Mouse (Mus musculus) T-helper 17 cell (primary cell): Measurements from ENCODE around the gene Shmt2.

Experiments
- in situ Hi-C, 2 experiments: fragments of 300-600 bp; cut with MboI, MseI; formaldehyde crosslinking; loops; 1 replicate in 1 of 2; 2 replicates in 1 of 2; pipeline ENCODE4 v1.15.1; 2025; ENCODE audit warnings: high pct_unique_total_duplicates in 2 of 2

Gene Shmt2

GRCm38 (mm10) chr10:127522088-127522581, at the start of gene Shmt2:
Gene Shmt2, minus strand, starts transcription at chr10:127522444.
- in situ Hi-C loops, result no loop called here

DNA sequence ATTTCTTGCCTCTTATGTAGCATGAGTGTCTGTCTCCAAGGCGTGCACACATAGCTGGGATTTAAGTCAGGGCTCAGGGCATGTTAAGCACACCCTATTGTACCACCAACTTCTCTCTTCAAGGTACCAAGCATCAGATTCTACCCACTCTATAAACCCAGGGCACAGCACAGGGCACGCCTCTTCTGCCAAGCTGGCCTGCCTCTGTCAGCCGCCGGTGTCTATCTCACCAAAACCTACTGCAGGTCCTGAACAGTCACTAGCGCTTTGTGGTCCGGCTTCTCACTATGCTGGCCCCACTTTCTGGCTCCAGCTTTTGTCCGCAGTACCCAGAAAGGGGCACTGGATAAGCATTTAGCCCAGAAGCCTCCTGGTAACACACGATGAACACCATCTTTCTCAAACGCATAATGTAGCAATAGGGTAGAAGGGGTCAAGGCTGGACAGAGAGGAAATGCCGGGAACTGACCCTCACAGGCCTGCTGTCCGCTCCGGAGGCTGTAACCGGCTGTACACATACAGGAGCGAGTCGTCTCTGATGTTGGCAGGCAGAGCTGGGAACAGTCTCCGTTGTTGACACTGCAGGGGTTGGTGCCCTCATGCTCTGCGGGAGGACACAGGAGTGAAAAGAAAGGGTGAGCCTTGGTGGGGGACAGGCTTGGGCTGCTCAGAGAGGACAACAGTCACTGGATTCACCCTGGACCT, 48.8 kb upstream of the Shmt2 start:
- in situ Hi-C loops, result loop anchor here in 1 of 2 experiments (10.0 kb wide), 1 partner anchor 64 kb away; no protein-coding TSS in a partner anchor

DNA sequence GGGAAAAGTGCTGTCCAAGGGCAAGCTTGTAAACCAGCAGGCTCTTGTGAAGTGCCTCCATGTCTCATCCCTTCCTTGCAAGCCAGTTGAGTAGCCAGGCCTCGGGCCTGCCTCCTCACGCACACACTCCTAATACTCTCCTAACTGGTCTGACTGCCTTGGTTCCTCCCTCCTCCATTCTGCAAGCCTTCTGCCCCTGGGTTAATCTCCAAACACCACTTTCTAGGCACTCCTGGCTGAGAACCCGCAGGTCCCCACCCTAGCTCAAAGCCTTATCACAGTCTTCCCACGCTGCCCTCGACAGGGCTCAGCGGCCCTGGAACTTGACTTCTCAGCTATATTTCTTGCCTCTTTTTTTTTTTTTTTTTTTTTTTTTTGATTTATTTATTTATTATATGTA, 48.1 kb upstream of the Shmt2 start:
- in situ Hi-C loops, result loop anchor here in 1 of 2 experiments (10.0 kb wide), 1 partner anchor 64 kb away; no protein-coding TSS in a partner anchor

- in situ Hi-C loops, result no loop called here
These were observed 47.2 kb upstream of the Shmt2 start for GRCm38 (mm10) chr10:127569450-127569849.

GRCm38 (mm10) chr10:127566553-127567326, 44.5 kb upstream of the Shmt2 start:
- in situ Hi-C loops, result no loop called here

GRCm38 (mm10) chr10:127564301-127564700, 42.1 kb upstream of the Shmt2 start:
- in situ Hi-C loops, result no loop called here

GRCm38 (mm10) chr10:127563840-127564239, 41.6 kb upstream of the Shmt2 start:
- in situ Hi-C loops, result no loop called here

GRCm38 (mm10) chr10:127561145-127561544, 38.9 kb upstream of the Shmt2 start:
- in situ Hi-C loops, result no loop called here

GRCm38 (mm10) chr10:127557397-127557796, 35.2 kb upstream of the Shmt2 start:
- in situ Hi-C loops, result no loop called here

- in situ Hi-C loops, result no loop called here
These were observed 33.5 kb upstream of the Shmt2 start for GRCm38 (mm10) chr10:127555703-127556102.

DNA sequence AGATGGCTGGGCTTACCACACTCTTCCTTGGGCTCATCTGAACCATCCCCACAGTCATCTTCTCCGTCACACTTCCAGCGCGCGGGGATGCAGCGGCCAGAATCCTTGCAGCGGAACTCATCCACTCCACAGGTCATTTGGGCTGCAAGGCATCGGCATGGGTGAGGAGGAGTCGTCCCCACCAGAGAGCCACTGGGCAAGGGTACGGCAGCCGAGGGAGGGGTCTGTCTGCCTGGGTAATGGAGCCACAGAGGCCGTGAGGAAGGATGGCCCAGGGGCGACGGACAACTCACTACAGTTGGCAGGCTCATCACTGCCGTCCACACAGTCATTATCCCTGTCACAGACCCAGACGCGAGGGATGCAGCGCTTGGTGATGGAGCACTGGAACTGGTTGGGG, 27.6 kb upstream of the Shmt2 start:
- in situ Hi-C loops, result no loop called here

DNA sequence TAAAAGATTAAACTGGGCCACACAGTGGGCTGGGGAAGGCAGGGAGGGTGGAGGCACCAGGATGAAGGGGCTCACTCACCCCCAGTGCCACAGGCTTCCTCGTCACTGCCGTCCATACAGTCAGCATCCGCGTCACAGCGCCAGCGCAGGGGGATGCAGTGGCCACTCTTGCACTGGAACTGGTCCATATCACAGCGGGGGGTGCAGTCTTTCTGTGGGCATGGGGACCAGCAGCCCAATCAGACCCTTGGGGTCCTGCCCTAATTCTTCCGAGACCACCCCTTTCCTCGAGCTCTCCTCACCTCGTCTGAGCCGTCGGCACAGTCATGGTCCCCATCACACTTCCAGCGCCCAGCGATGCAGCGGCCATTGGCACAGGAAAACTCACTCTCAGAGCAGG, 26.0 kb upstream of the Shmt2 start:
- in situ Hi-C loops, result no loop called here

GRCm38 (mm10) chr10:127546505-127546904, 24.3 kb upstream of the Shmt2 start:
- in situ Hi-C loops, result no loop called here

DNA sequence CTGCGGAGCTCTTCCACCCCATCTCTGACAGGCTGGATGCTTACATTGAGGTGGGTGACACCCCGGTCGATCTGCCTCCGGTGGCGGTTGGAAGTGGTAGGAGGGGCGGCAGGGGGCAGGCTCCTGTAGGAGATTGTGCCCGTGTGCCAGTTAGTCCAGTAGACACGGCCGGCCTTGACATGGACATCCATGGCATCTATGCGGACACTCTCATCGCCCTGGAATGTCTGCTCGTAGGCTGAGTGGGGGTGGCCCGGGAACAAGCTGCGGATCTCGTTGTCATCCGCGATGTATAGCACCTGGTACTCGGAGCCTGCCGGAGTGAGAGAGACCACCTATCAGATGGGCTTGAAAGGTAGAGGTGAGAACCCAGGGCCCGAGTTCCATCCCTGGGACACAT, 22.1 kb upstream of the Shmt2 start:
- in situ Hi-C loops, result loop anchor here (5.0 kb wide), 1 partner anchor 37 kb away; no protein-coding TSS in a partner anchor

DNA sequence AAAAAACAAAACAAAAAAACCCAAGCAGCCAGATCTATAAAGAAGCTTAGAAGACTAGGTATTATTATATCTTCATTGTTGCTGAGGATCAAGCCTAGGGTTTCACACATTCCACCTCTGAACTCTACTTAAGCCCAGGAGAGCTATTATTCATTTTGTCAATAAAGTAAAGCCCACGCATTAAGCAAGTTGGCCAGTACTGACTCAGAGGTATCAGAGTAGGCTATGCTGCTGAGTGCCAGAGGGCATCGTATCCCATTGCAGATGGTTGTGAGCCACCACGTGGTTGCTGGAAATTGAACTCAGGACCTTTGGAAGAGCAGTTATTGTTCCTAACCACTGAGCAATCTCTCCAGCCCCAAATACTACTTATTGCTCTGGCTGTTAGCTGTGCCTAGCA, 21.7 kb upstream of the Shmt2 start:
- in situ Hi-C loops, result loop anchor here (5.0 kb wide), 1 partner anchor 37 kb away; no protein-coding TSS in a partner anchor

DNA sequence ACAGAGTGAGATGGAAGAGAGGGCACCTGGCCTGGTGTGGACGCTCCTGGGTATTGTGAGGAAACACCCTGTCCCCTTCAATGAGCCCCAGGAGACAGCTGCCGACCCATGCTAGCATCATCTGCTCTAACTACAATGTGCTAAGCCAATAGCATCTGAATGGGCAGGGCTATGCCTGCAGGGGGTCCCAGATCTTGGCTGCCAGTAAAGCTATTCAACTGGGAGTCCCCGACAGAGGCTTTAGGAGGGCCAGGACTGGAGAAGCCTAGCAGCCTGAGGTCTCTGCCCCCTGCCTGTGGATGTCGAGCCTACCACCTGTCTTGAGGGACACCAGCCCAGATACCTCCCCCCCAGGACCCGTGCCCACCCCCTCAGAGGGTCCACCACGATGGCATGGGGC, 20.5 kb upstream of the Shmt2 start:
- in situ Hi-C loops, result loop anchor here (5.0 kb wide), 1 partner anchor 35 kb away; no protein-coding TSS in a partner anchor

DNA sequence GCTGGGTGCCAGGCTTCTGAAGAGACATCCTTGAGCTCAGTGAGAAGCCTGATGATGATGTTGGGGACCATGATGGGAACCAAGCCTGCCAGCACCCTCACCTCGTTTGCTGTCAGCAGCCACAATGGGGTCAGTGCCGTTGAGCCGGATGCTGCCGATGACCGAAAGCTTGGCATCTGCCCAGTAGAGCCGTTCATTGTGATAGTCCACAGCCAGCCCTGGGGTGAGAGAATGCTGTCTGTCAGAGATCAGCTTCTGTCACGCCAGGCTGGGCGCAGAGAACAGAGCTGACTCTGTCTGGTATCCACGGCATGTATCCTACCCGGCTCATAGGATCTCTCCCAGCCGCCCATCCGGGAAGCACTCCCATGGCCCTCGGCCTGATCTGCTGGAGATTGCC, 19.8 kb upstream of the Shmt2 start:
- in situ Hi-C loops, result loop anchor here (5.0 kb wide), 1 partner anchor 35 kb away; no protein-coding TSS in a partner anchor

GRCm38 (mm10) chr10:127541510-127541909, 19.3 kb upstream of the Shmt2 start:
- in situ Hi-C loops, result loop anchor here (5.0 kb wide), 1 partner anchor 34 kb away; no protein-coding TSS in a partner anchor

DNA sequence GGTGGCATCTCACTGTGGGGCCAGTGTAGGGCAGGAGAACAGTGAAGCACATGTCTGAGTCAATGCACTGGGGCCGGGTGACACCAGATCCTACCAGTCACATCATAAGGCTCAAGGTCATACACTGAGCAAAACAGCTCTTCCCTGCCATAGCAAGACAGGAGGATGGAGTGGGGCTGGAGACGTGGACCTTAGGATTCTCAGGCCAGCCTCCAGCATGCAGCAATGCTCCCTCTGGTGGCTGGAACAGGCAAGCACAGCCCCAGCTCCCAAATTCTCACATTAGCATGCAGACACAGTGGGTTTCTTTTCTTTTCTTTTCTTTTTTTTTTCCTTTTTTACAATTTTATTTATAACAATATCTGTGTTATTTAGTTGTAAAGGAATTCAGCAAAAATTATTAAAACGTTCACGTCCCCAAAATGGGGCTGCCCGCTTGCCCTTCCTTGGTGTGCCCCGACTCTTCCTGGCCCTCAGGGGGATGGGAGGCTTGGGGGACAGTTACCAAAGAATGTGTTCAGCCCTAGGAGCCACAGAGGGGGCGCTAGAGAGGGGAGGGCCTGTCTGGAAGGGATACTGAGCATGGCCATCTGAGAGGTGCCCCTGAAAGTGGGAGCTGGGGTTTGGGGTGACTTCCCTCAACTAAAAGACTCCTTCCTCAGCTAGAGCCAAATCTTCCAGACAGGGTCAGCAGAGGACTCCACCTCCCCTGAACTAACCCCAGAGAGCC, 15.8 kb upstream of the Shmt2 start:
- in situ Hi-C loops, result no loop called here

DNA sequence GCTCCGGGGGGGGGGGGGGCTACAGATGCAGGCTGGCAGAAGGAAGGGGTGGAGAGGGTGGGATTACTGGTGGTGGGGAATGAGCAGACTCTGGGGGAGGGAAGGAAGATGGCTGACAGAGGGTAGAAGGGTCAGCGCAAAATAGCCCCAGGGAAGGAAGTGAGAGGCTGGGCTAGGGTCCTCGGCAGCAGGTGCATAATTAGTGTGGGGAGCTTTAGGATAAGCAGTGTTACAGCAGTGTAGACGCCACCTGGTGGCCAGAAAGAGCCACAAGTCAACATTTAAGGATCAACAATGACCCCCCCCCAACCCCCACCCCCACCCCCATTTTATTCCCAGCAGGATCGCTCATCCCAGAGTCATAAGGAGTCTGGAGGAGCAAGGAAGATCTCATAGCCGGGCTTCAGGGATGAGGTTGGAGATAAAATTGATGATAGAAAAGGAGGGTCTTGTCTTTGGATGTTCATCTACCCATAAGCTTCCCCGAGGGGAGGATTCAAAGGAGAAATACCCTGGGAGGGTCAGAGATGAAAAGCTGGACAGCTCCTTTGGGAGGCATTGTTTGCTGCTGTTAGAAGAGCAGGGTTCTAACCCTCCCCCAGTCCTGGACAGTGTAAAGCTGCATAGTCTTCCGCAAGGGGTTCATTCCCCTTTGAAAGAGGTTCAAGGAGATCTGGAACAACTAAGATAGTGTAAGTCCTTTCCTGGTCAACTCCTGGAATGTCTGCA, 14.5 kb upstream of the Shmt2 start:
- in situ Hi-C loops, result no loop called here

GRCm38 (mm10) chr10:127534929-127535384, 12.7 kb upstream of the Shmt2 start:
- in situ Hi-C loops, result no loop called here
